ENCODE assay signal across 11 mouse cellular contexts in genomic region chr17:30242647-30243046, GRCm38 (mm10).
"Had no signal": no experiment of that assay in that cellular context is flagged by ENCODE, and none has a peak within 500 bp of the region (broad histone marks: within the 10 kb centered on the region; RNA-seq: fewer than 3 reads in every experiment).

No protein-coding gene starts in this region.

- H3K9me3 ChIP-seq: kidney, embryonic 15.5 days; limb, embryonic 13.5 days; midbrain, embryonic 15.5 days; neural tube, embryonic 13.5 days had no signal

- H3K27ac ChIP-seq: kidney, embryonic 15.5 days; limb, embryonic 13.5 days; liver, embryonic 14.5 days; midbrain, embryonic 15.5 days had no signal

- ATAC-seq: midbrain, embryonic 15.5 days had no signal

- H3K4me3 ChIP-seq: kidney, embryonic 15.5 days; limb, embryonic 13.5 days; midbrain, embryonic 15.5 days; neural tube, embryonic 13.5 days had no signal

- H3K36me3 ChIP-seq: kidney, embryonic 15.5 days; limb, embryonic 13.5 days; midbrain, embryonic 15.5 days; neural tube, embryonic 13.5 days had no signal

- DNase-seq: kidney, adult 2 months; kidney, postnatal 25 days; lung, adult 18-20 months; right cerebral cortex, adult 18-20 months; right cerebral cortex, postnatal 25 days; thymus, postnatal 36 days had no signal

- H3K27me3 ChIP-seq: limb, embryonic 13.5 days; midbrain, embryonic 15.5 days; neural tube, embryonic 13.5 days had no signal

- H3K9ac ChIP-seq: kidney, embryonic 15.5 days; limb, embryonic 13.5 days; liver, embryonic 14.5 days; midbrain, embryonic 15.5 days had no signal

- H3K4me2 ChIP-seq: kidney, embryonic 15.5 days; limb, embryonic 13.5 days; midbrain, embryonic 15.5 days; neural tube, embryonic 13.5 days had no signal
